23 mouse cellular contexts compared by ENCODE assay signal in genomic region chr2:104305722-104306121, GRCm38 (mm10).
A peak's percentile ranks its signal among the peaks of the same experiment; 100 is the strongest.
DNase-seq lines count a peak whose midpoint lies in the region; ATAC-seq and TF ChIP-seq lines count a peak whose summit lies in the region.
"Had no signal": no experiment of that assay in that cellular context is flagged by ENCODE, and none has a peak within 500 bp of the region (broad histone marks: within the 10 kb centered on the region; RNA-seq: fewer than 3 reads in every experiment).

No protein-coding gene starts in this region.

- no peak overlapping the region for H3K4me3 ChIP-seq in layer of hippocampus, adult 2 months
- H3K4me3 ChIP-seq: embryonic facial prominence, embryonic 12.5 days; forebrain, embryonic 12.5 days; heart, embryonic 15.5 days; liver, embryonic 13.5 days; midbrain, embryonic 12.5 days had no signal

- intact Hi-C loops in heart, postnatal 36 days (cut with DNase I) = no loop called here

- no peak for TF ChIP-seq CTCF in layer of hippocampus, adult 2 months (conservative IDR thresholded peaks at IDR 0.05)

- DNase-seq in cerebellum, adult 18-20 months = peak; percentile 46 to 52
- no peak for DNase-seq in frontal cortex, postnatal 25 days (ENCODE audit: low spot score in 2 of 2)
- peak; percentile 34 to 43 for DNase-seq in layer of hippocampus, adult 2 months (ENCODE audit: low spot score in 2 of 2)
- DNase-seq in layer of hippocampus, adult 9-10 months (ENCODE audit: low spot score) = no peak
- DNase-seq in cerebellum, postnatal 36 days = peak; percentile 42 to 46
- DNase-seq in heart, postnatal 36 days = no peak
- DNase-seq: adrenal gland, postnatal 10 days; heart, postnatal 4 days; kidney, adult 18-20 months; kidney, postnatal 4 days; liver, embryonic 13.5 days; lung, adult 2 months; lung, postnatal 14 days; thymus, adult 2 months had no signal

- no peak for ATAC-seq in cerebellum, adult (ENCODE audit: insufficient number of reproducible peaks, low FRiP score, low TSS enrichment)
- peak; percentile 50 for ATAC-seq in frontal cortex, adult (ENCODE audit: low TSS enrichment)
- ATAC-seq: inflammation-experienced regulatory T-cells, adult 6 months had no signal

- H3K27ac ChIP-seq in layer of hippocampus, adult 2 months = peak overlapping the region; percentile 48; the same call in 1 of the 2 replicates
- H3K27ac ChIP-seq: embryonic facial prominence, embryonic 12.5 days; forebrain, embryonic 12.5 days; heart, embryonic 15.5 days; hindbrain, embryonic 14.5 days; liver, embryonic 13.5 days; midbrain, embryonic 12.5 days; stomach, postnatal 0 days had no signal

Comparison
In these comparisons a context has a peak if more than half of its experiments do, and no peak if none do; other contexts are left out.
1. DNase-seq: peak in cerebellum, adult 18-20 months (2 of 2), layer of hippocampus, adult 2 months (2 of 2) and cerebellum, postnatal 36 days (2 of 2); none in frontal cortex, postnatal 25 days (0 of 2), layer of hippocampus, adult 9-10 months (single experiment) and heart, postnatal 36 days (0 of 2).